Mouse (Mus musculus): ENCODE data around the gene Cdh3.
"Not testable (repeated sequence)": the region's sequence is repeated elsewhere in the genome, so short reads cannot be mapped to it uniquely, and the experiment has no call there.

Cdh3 gene

GRCm38 (mm10) chr8:106571551-106572172 is 61.0 kb downstream of the Cdh3 start:
- no peak for DNase-seq (ENCODE audit: low spot score in 2 of 2)

GRCm38 (mm10) chr8:106572175-106572574 is 61.5 kb downstream of the Cdh3 start:
- not testable (repeated sequence) for DNase-seq (ENCODE audit: low spot score in 2 of 2)

GRCm38 (mm10) chr8:106573168-106573567 is 62.5 kb downstream of the Cdh3 start, which contains the start of gene Gm10073:
TSS of gene Gm10073 (minus strand) at chr8:106573461.
- not testable (repeated sequence) for DNase-seq (ENCODE audit: low spot score in 2 of 2)

- DNase-seq (ENCODE audit: low spot score in 2 of 2), result no peak
Measured at GRCm38 (mm10) chr8:106574283-106574682, 63.6 kb downstream of the Cdh3 start.

GRCm38 (mm10) chr8:106576849-106577555 is 66.3 kb downstream of the Cdh3 start:
- no peak for DNase-seq (ENCODE audit: low spot score in 2 of 2)

- DNase-seq (ENCODE audit: low spot score in 2 of 2), result no peak
Measured at GRCm38 (mm10) chr8:106579510-106579909, 68.8 kb downstream of the Cdh3 start.

GRCm38 (mm10) chr8:106581344-106582088 is 70.8 kb downstream of the Cdh3 start:
- no peak for DNase-seq (ENCODE audit: low spot score in 2 of 2)

GRCm38 (mm10) chr8:106584942-106585670 is 74.4 kb downstream of the Cdh3 start:
- no peak for DNase-seq (ENCODE audit: low spot score in 2 of 2)

- no peak for DNase-seq (ENCODE audit: low spot score in 2 of 2)
Measured at GRCm38 (mm10) chr8:106585671-106586037, 75.0 kb downstream of the Cdh3 start.

- DNase-seq (ENCODE audit: low spot score in 2 of 2), result no peak
Measured at GRCm38 (mm10) chr8:106586896-106587295, 76.2 kb downstream of the Cdh3 start.

- no peak for DNase-seq (ENCODE audit: low spot score in 2 of 2)
Measured at GRCm38 (mm10) chr8:106588443-106589431, 78.0 kb downstream of the Cdh3 start.

GRCm38 (mm10) chr8:106592458-106592857 is 81.8 kb downstream of the Cdh3 start:
- DNase-seq (ENCODE audit: low spot score in 2 of 2), result no peak

GRCm38 (mm10) chr8:106595623-106596022 is 84.9 kb downstream of the Cdh3 start:
- not testable (repeated sequence) for DNase-seq (ENCODE audit: low spot score in 2 of 2)

GRCm38 (mm10) chr8:106597067-106597466 is 86.4 kb downstream of the Cdh3 start:
- no peak for DNase-seq (ENCODE audit: low spot score in 2 of 2)

GRCm38 (mm10) chr8:106599265-106599979 is 88.7 kb downstream of the Cdh3 start:
- no peak for DNase-seq (ENCODE audit: low spot score in 2 of 2)

GRCm38 (mm10) chr8:106603131-106603819 is 92.6 kb downstream of the Cdh3 start, which contains the start of gene Cdh1:
TSS of gene Cdh1 (plus strand) at chr8:106603351.
- DNase-seq (ENCODE audit: low spot score in 2 of 2), result peak in 1 of 2 experiments; percentile 7

- DNase-seq (ENCODE audit: low spot score in 2 of 2), result no peak
Measured at GRCm38 (mm10) chr8:106603933-106604332, 93.2 kb downstream of the Cdh3 start.

GRCm38 (mm10) chr8:106605657-106606056 is 95.0 kb downstream of the Cdh3 start:
- DNase-seq (ENCODE audit: low spot score in 2 of 2), result no peak

- DNase-seq (ENCODE audit: low spot score in 2 of 2), result no peak
Measured at GRCm38 (mm10) chr8:106606121-106606520, 95.4 kb downstream of the Cdh3 start.
